Mouse (Mus musculus) liver, embryonic 11.5 days (tissue): ENCODE data around the gene Gm17409. TPM values are rescaled to one million over a fixed set of nuclear protein-coding genes. Genes with fewer than 3 reads are reported as not detected.

Source experiments
- ATAC-seq: fragments of 200-750 bp; cut with Nextera tagmentation; replicated peaks from 2 replicates; pipeline ENCODE4 v1.8.0; 2017; ENCODE audit warnings: moderate number of reproducible peaks, mild to moderate bottlenecking, moderate TSS enrichment, moderate library complexity; ENCODE audit not compliant: low FRiP score
- DNase-seq: peaks from one replicate; pipeline ENCODE4 v3.0.0-alpha.2; 2017; ENCODE audit warnings: low spot score
- H3K27ac ChIP-seq: fragments of 300-500 bp; sonication (generic); 2 replicates; pipeline ENCODE4 v1.5.1; 2014; ENCODE audit warnings: mild to moderate bottlenecking, low read depth, low read length, control low read depth
- H3K27me3 ChIP-seq: fragments of 300-500 bp; sonication (generic); replicated peaks from 2 replicates; pipeline ENCODE4 v1.6.1; 2014; ENCODE audit warnings: low read length, mixed read lengths; ENCODE audit not compliant: control insufficient read depth, insufficient read depth
- H3K36me3 ChIP-seq: fragments of 300-500 bp; sonication (generic); 2 replicates; pipeline ENCODE4 v1.6.1; 2014; ENCODE audit warnings: mild to moderate bottlenecking, low read length, moderate library complexity, mixed read lengths; ENCODE audit not compliant: control insufficient read depth, insufficient read depth
- H3K4me1 ChIP-seq: fragments of 300-500 bp; sonication (generic); replicated peaks from 2 replicates; pipeline ENCODE4 v1.6.1; 2014; ENCODE audit warnings: low read length, mixed read lengths; ENCODE audit not compliant: control insufficient read depth, insufficient read depth
- H3K4me2 ChIP-seq: fragments of 300-500 bp; sonication (generic); 2 replicates; pipeline ENCODE4 v1.6.1; 2014; ENCODE audit warnings: mild to moderate bottlenecking, control low read depth, moderate library complexity
- H3K4me3 ChIP-seq: fragments of 300-500 bp; sonication (generic); 2 replicates; pipeline ENCODE4 v1.5.1; 2014; ENCODE audit warnings: low read depth, low read length, control low read depth
- H3K9ac ChIP-seq: fragments of 300-500 bp; sonication (generic); 2 replicates; pipeline ENCODE4 v1.6.1; 2014; ENCODE audit warnings: low read depth, low read length, control low read depth
- H3K9me3 ChIP-seq: fragments of 300-500 bp; sonication (generic); 2 replicates; pipeline ENCODE4 v1.6.1; 2016; ENCODE audit warnings: low read length, inconsistent platforms, mixed read lengths; ENCODE audit not compliant: control insufficient read depth
- WGBS: fragments of 180-500 bp; shearing (Covaris S2); extraction: QIAGEN DNeasy Blood & Tissue Kit; methylation state at CpG from one replicate; pipeline ENCODE4 v1.1.7; 2014; 5-methylcytosine and 5-hydroxymethylcytosine counted together
- polyA plus RNA-seq: library from polyadenylated mRNA; unstranded; fragments of >200 nt; fragmentation: Nextera tagmentation; extraction: Ambion mirVana; gene quantifications from 2 replicates; pipeline ENCODE4 v1.2.1, GENCODE M21; 2014

The Gm17409 gene
- polyA plus RNA-seq, 1 experiment from 2014 or later, result not detected

- 49% methylated on average over 3 of the region's 3 CpGs for WGBS
- Histone ChIP-seq H3K4me1 (peaks cover 3% of the 10 kb centered on the region; the same call in 1 of the 2 replicates), H3K27ac (no peak overlapping the region), H3K9me3 (no peaks in the 10 kb centered on the region), H3K27me3 (no peaks in the 10 kb centered on the region), H3K4me3 (no peak overlapping the region), H3K9ac (no peak overlapping the region), H3K4me2 (no peak overlapping the region), H3K36me3 (no peaks in the 10 kb centered on the region)
- ATAC-seq (peak; percentile 39; the same call in 1 of the 2 replicates), DNase-seq (no peak)
These were observed 43.3 kb downstream of the Gm17409 start for GRCm38 (mm10) chr2:58513212-58513611.

DNA sequence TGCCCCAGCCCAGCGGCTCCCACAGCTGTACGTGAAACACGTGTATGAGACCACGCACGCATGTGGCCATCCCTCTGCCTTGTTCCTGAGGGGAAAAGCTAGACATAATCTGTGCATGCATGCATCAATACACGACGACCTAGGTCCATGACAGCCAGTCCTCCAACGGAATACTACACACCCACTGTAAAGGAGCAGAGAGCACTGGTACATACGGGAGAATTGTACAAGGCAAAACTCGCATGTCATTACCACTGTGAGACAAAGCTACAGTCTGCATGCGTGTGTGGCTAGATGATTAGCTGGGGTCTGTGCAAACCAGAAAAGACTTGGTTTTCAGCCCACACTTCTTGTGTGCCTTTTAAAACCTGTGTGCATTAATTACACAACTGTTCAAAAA lies 44.6 kb downstream of the Gm17409 start:
- peaks cover 2% of the 10 kb centered on the region; the same call in 1 of the 2 replicates for H3K4me1 ChIP-seq
- H3K9me3 ChIP-seq, result no peaks in the 10 kb centered on the region
- H3K4me3 ChIP-seq, result no peak overlapping the region
- no peaks in the 10 kb centered on the region for H3K36me3 ChIP-seq
- no peak for DNase-seq
- no peak overlapping the region for H3K27ac ChIP-seq
- 92% methylated on average over 11 of the region's 11 CpGs for WGBS
- H3K9ac ChIP-seq, result no peak overlapping the region
- H3K27me3 ChIP-seq, result no peaks in the 10 kb centered on the region
- ATAC-seq, result no peak
- H3K4me2 ChIP-seq, result no peak overlapping the region

DNA sequence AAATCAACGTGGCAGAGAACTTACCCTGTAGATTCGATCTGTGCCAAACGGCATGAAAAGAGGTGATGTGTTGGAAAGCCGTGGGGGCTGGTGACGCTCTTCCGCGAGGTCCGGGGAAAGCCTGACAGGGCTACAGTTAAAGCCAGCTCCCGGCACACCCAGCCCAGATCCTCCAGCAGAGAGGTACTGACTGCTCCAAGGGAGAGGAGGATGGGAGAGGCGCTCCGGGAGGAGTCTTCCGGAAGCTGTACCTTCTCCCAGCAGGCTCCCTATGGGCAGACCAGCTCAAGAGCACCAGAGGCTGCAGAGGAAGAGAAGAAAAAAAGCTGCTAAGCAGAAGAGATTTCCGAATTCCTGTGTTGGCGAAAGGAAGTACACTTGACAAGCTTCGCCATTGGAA lies 46.1 kb downstream of the Gm17409 start:
- DNase-seq, result no peak
- Histone ChIP-seq H3K4me3 (no peak overlapping the region), H3K9me3 (no peaks in the 10 kb centered on the region), H3K9ac (no peak overlapping the region), H3K27ac (no peak overlapping the region; the same call in 1 of the 2 replicates), H3K27me3 (no peaks in the 10 kb centered on the region), H3K4me1 (peaks cover 2% of the 10 kb centered on the region; the same call in 1 of the 2 replicates), H3K36me3 (no peaks in the 10 kb centered on the region), H3K4me2 (peak overlapping the region; percentile 31)
- WGBS, result 33% methylated on average over 15 of the region's 15 CpGs
- ATAC-seq, result no peak

- Histone ChIP-seq H3K9me3 (no peaks in the 10 kb centered on the region), H3K4me3 (no peak overlapping the region), H3K4me2 (no peak overlapping the region), H3K36me3 (no peaks in the 10 kb centered on the region), H3K27me3 (no peaks in the 10 kb centered on the region), H3K4me1 (peaks cover 2% of the 10 kb centered on the region; the same call in 1 of the 2 replicates), H3K9ac (no peak overlapping the region), H3K27ac (no peak overlapping the region)
- 54% methylated on average over 6 of the region's 6 CpGs for WGBS
- ATAC-seq (no peak), DNase-seq (no peak)
These were observed 47.0 kb downstream of the Gm17409 start for GRCm38 (mm10) chr2:58516920-58517319.

GRCm38 (mm10) chr2:58518517-58518916 lies 48.6 kb downstream of the Gm17409 start:
- Histone ChIP-seq H3K9ac (no peak overlapping the region), H3K4me2 (no peak overlapping the region), H3K9me3 (no peaks in the 10 kb centered on the region), H3K27ac (no peak overlapping the region), H3K27me3 (no peaks in the 10 kb centered on the region), H3K4me3 (no peak overlapping the region), H3K4me1 (peaks cover 2% of the 10 kb centered on the region; the same call in 1 of the 2 replicates), H3K36me3 (no peaks in the 10 kb centered on the region)
- no peak for ATAC-seq
- WGBS, result 71% methylated on average over 1 of the region's 1 CpGs
- no peak for DNase-seq

Other genes with a start within 250 kb of the Gm17409 start
- gene Acvr1c, start 112.2 kb upstream of the Gm17409 start, polyA plus RNA-seq, result 0.04 and 0.11 TPM in 2 replicates
- gene Acvr1, start 97.0 kb downstream of the Gm17409 start, polyA plus RNA-seq, result 6.2 and 6.3 TPM in 2 replicates
- gene Upp2, start 97.2 kb downstream of the Gm17409 start, polyA plus RNA-seq, result 4.8 and 5.4 TPM in 2 replicates